ENCODE assay signal across 9 mouse cellular contexts in genomic region chr6:119499271-119499670, GRCm38 (mm10). TPM values are rescaled to one million over a fixed set of nuclear protein-coding genes. Genes with fewer than 3 reads are reported as not detected.
DNase-seq lines count a peak whose midpoint lies in the region; ATAC-seq and TF ChIP-seq lines count a peak whose summit lies in the region.
"Had no signal": no experiment of that assay in that cellular context is flagged by ENCODE, and none has a peak within 500 bp of the region (broad histone marks: within the 10 kb centered on the region; RNA-seq: fewer than 3 reads in every experiment).

No protein-coding gene starts in this region.

- in situ Hi-C loops in ES-E14 (cut with MboI; ENCODE audit: low sequenced_read_pairs in 2 of 2, unreplicated experiment in 2 of 2): loop anchor here (25.0 kb wide), 2 partner anchors 413 to 688 kb away; partner anchors contain the start of gene Rad52 (in 2 of the 2)

- WGBS in heart, embryonic 10.5 days: 38% methylated on average over 5 of the region's 5 CpGs
- 16% methylated on average over 5 of the region's 5 CpGs for WGBS in embryonic facial prominence, embryonic 13.5 days

- peak; percentile 69; the same call in 1 of the 2 replicates for ATAC-seq in embryonic facial prominence, embryonic 13.5 days (ENCODE audit: insufficient number of reproducible peaks, insufficient read depth, low FRiP score, low TSS enrichment, low read depth)

- H3K9ac ChIP-seq in ES-E14 (ENCODE audit: insufficient read depth, low read depth, low read length, poor library complexity, severe bottlenecking): no peak overlapping the region
- H3K9ac ChIP-seq in embryonic facial prominence, embryonic 13.5 days: no peak overlapping the region
- H3K9ac ChIP-seq: heart, embryonic 13.5 days had no signal

- no peaks in the 10 kb centered on the region for H3K36me3 ChIP-seq in heart, embryonic 10.5 days
- no peaks in the 10 kb centered on the region for H3K36me3 ChIP-seq in ES-E14 (ENCODE audit: control insufficient read depth, insufficient read depth, low read length, poor library complexity, severe bottlenecking)
- H3K36me3 ChIP-seq in embryonic facial prominence, embryonic 13.5 days: no peaks in the 10 kb centered on the region
- H3K36me3 ChIP-seq: heart, embryonic 13.5 days had no signal

- H3K4me3 ChIP-seq in heart, embryonic 10.5 days: no peak overlapping the region
- H3K4me3 ChIP-seq in ES-E14 (ENCODE audit: insufficient read depth in 1 of 2, low read depth in 1 of 2, low read length in 2 of 2, poor library complexity in 1 of 2, severe bottlenecking in 1 of 2): no peak overlapping the region
- no peak overlapping the region for H3K4me3 ChIP-seq in embryonic facial prominence, embryonic 13.5 days
- H3K4me3 ChIP-seq: heart, embryonic 13.5 days had no signal

- intact Hi-C loops in left cerebral cortex, postnatal 14 days (cut with DNase I): loop anchor here (10.0 kb wide), 1 partner anchor 266 kb away; no protein-coding TSS in a partner anchor

- H3K27me3 ChIP-seq in heart, embryonic 10.5 days (ENCODE audit: insufficient read depth, poor library complexity, severe bottlenecking): no peaks in the 10 kb centered on the region
- no peaks in the 10 kb centered on the region for H3K27me3 ChIP-seq in embryonic facial prominence, embryonic 13.5 days
- H3K27me3 ChIP-seq: heart, embryonic 13.5 days had no signal

- peak; percentile 38 for DNase-seq in heart, adult 8-10 months (ENCODE audit: low spot score)
- no peak for DNase-seq in heart, embryonic 10.5 days (ENCODE audit: low spot score)
- no peak for DNase-seq in ES-E14 (ENCODE audit: low read depth, low spot score)
- peak; percentile 73 for DNase-seq in kidney, postnatal 14 days
- peak; percentile 56 to 77 for DNase-seq in thymus, adult 18-20 months
- no peak for DNase-seq in left cerebral cortex, postnatal 14 days (ENCODE audit: low spot score in 2 of 2)
- no peak for DNase-seq in frontal cortex, adult 2 months (ENCODE audit: extremely low spot score in 1 of 2, low spot score in 1 of 2)

- H3K27ac ChIP-seq in heart, embryonic 10.5 days: no peak overlapping the region
- no peak overlapping the region for H3K27ac ChIP-seq in ES-E14 (ENCODE audit: insufficient read depth, low read depth, low read length, poor library complexity, severe bottlenecking)
- 0 out of 2 replicates have a peak overlapping the region, but pooled peaks have one; percentile 39 for H3K27ac ChIP-seq in embryonic facial prominence, embryonic 13.5 days
- H3K27ac ChIP-seq: heart, embryonic 13.5 days had no signal

- no peak overlapping the region for H3K4me2 ChIP-seq in embryonic facial prominence, embryonic 13.5 days
- H3K4me2 ChIP-seq: heart, embryonic 13.5 days had no signal

- peaks cover 7% of the 10 kb centered on the region; the same call in 1 of the 2 replicates for H3K4me1 ChIP-seq in heart, embryonic 10.5 days
- no peaks in the 10 kb centered on the region for H3K4me1 ChIP-seq in ES-E14 (ENCODE audit: control insufficient read depth in 2 of 2, insufficient read depth in 2 of 2, low read length in 2 of 2, poor library complexity in 1 of 2)
- H3K4me1 ChIP-seq in embryonic facial prominence, embryonic 13.5 days: peaks cover 14% of the 10 kb centered on the region; the same call in 1 of the 2 replicates

- H3K9me3 ChIP-seq in heart, embryonic 10.5 days: no peaks in the 10 kb centered on the region
- H3K9me3 ChIP-seq in ES-E14 (ENCODE audit: control insufficient read depth, insufficient read depth, low read depth, low read length): no peaks in the 10 kb centered on the region
- H3K9me3 ChIP-seq in embryonic facial prominence, embryonic 13.5 days: no peaks in the 10 kb centered on the region
- H3K9me3 ChIP-seq: heart, embryonic 13.5 days had no signal

TF ChIP-seq in ES-E14, 5 proteins besides CTCF, POLR2A, EP300 and RAD21:
- no peak for TF ChIP-seq CHD2 (IDR thresholded peaks at IDR 0.05; ENCODE audit: low read depth, low read length)
- TF ChIP-seq HCFC1 (IDR thresholded peaks at IDR 0.05; ENCODE audit: borderline replicate concordance, insufficient read depth, low read length): no peak
- no peak for TF ChIP-seq ZC3H11A (IDR thresholded peaks at IDR 0.05; ENCODE audit: borderline replicate concordance, low read depth, low read length)
- TF ChIP-seq MAFK (IDR thresholded peaks at IDR 0.05; ENCODE audit: insufficient read depth, low read depth, low read length): peak; percentile 76
- no peak for TF ChIP-seq ZNF384 (IDR thresholded peaks at IDR 0.05; ENCODE audit: low read depth, low read length)

RNA-seq across cellular contexts. Expression of gene Fbxl14, which starts 19.8 kb away (rescaled TPM):
- total RNA-seq in heart, adult 8-10 months (2022): 10 to 100 TPM; 14.7 to 18.1 (median 16.2) TPM
- polyA plus RNA-seq in heart, embryonic 10.5 days (2016; fragmentation: Nextera tagmentation; extraction: Ambion mirVana): 2.4 and 3.9 TPM in 2 replicates
- total RNA-seq in ES-E14 (2012; rRNA removed): 44.1 and 47.9 TPM in 2 replicates
- polyA plus RNA-seq in embryonic facial prominence, embryonic 13.5 days (2015; fragmentation: Nextera tagmentation; extraction: Ambion mirVana): 3.2 and 3.8 TPM in 2 replicates
- 10 to 100 TPM; 25.3 to 26.8 TPM for total RNA-seq in left cerebral cortex, postnatal 14 days (2021)
- 30.9 and 33.7 TPM in 2 replicates for polyA plus RNA-seq in frontal cortex, adult 2 months (2012; rRNA removed)

RNA-seq across cellular contexts. Expression of gene Wnt5b, which starts 44.9 kb away (rescaled TPM):
- total RNA-seq in heart, adult 8-10 months (2022): 1 to 10 TPM; 1.6 to 3.8 (median 2.5) TPM
- 6.7 and 8.0 TPM in 2 replicates for polyA plus RNA-seq in heart, embryonic 10.5 days (2016; fragmentation: Nextera tagmentation; extraction: Ambion mirVana)
- total RNA-seq in ES-E14 (2012; rRNA removed): 2.5 and 3.5 TPM in 2 replicates
- polyA plus RNA-seq in embryonic facial prominence, embryonic 13.5 days (2015; fragmentation: Nextera tagmentation; extraction: Ambion mirVana): 11.1 TPM in 2 replicates
- total RNA-seq in left cerebral cortex, postnatal 14 days (2021): 1 to 10 TPM; 1.4 to 1.5 TPM
- 2.1 and 2.8 TPM in 2 replicates for polyA plus RNA-seq in frontal cortex, adult 2 months (2012; rRNA removed)

Comparison
In these comparisons a context has a peak if more than half of its experiments do, and no peak if none do; other contexts are left out.
1. DNase-seq: peak in heart, adult 8-10 months (single experiment), kidney, postnatal 14 days (single experiment) and thymus, adult 18-20 months (2 of 2); none in heart, embryonic 10.5 days (single experiment), ES-E14 (single experiment), left cerebral cortex, postnatal 14 days (0 of 2) and frontal cortex, adult 2 months (0 of 2).